Mouse (Mus musculus) stomach, embryonic 15.5 days (tissue): ENCODE data around the gene Syn3. TPM values are rescaled to one million over a fixed set of nuclear protein-coding genes. Genes with fewer than 3 reads are reported as not detected.
"Not testable (repeated sequence)": the region's sequence is repeated elsewhere in the genome, so short reads cannot be mapped to it uniquely, and the experiment has no call there.

ENCODE experiments used
- ATAC-seq: fragments of 200-750 bp; cut with Nextera tagmentation; 2 replicates; pipeline ENCODE4 v1.8.0; 2017; ENCODE audit warnings: low read depth, moderate number of reproducible peaks, moderate TSS enrichment; ENCODE audit not compliant: insufficient read depth, low FRiP score
- H3K27ac ChIP-seq: fragments of 300-500 bp; sonication (generic); 2 replicates; pipeline ENCODE4 v1.5.1; 2015; ENCODE audit warnings: mild to moderate bottlenecking, inconsistent platforms
- H3K27me3 ChIP-seq: fragments of 300-500 bp; sonication (generic); replicated peaks from 2 replicates; pipeline ENCODE4 v1.6.1; 2015; ENCODE audit warnings: inconsistent platforms
- H3K36me3 ChIP-seq: fragments of 300-500 bp; sonication (generic); 2 replicates; pipeline ENCODE4 v1.6.1; 2015; ENCODE audit warnings: inconsistent platforms
- H3K4me1 ChIP-seq: fragments of 300-500 bp; sonication (generic); 2 replicates; pipeline ENCODE4 v1.6.1; 2015; ENCODE audit warnings: inconsistent platforms
- H3K4me2 ChIP-seq: fragments of 300-500 bp; sonication (generic); 2 replicates; pipeline ENCODE4 v1.6.1; 2015; ENCODE audit warnings: mild to moderate bottlenecking, inconsistent platforms
- H3K4me3 ChIP-seq: fragments of 300-500 bp; sonication (generic); replicated peaks from 2 replicates; pipeline ENCODE4 v1.5.1; 2015; ENCODE audit warnings: inconsistent platforms
- H3K9ac ChIP-seq: fragments of 300-500 bp; sonication (generic); 2 replicates; pipeline ENCODE4 v1.6.1; 2015; ENCODE audit warnings: inconsistent platforms
- H3K9me3 ChIP-seq: fragments of 300-500 bp; sonication (generic); 2 replicates; pipeline ENCODE4 v1.6.1; 2016; ENCODE audit warnings: inconsistent platforms
- WGBS: fragments of 180-500 bp; shearing (Covaris S2); methylation state at CpG from one replicate; pipeline ENCODE4 v1.1.7; 2015; 5-methylcytosine and 5-hydroxymethylcytosine counted together
- polyA plus RNA-seq: library from polyadenylated mRNA; unstranded; fragments of >200 nt; fragmentation: Nextera tagmentation; extraction: Ambion mirVana; gene quantifications from 2 replicates; pipeline ENCODE4 v1.2.1, GENCODE M21; 2015

Syn3 gene
- 3.5 TPM in 2 replicates for polyA plus RNA-seq

- H3K4me3 ChIP-seq: peak within 1 kb of the TSS; percentile 56
- peak within 1 kb of the TSS; percentile 82 for H3K27ac ChIP-seq
- H3K27me3 ChIP-seq: no peaks in the 10 kb centered on the region
- peak; percentile 98 for ATAC-seq
- H3K9ac ChIP-seq: peak within 1 kb of the TSS; percentile 35; the same call in 1 of the 2 replicates
- no peaks in the 10 kb centered on the region for H3K9me3 ChIP-seq
- peaks cover 7% of the 10 kb centered on the region for H3K4me1 ChIP-seq
- no peaks in the 10 kb centered on the region for H3K36me3 ChIP-seq
- H3K4me2 ChIP-seq: peak within 1 kb of the TSS; percentile 88
- under 1% methylated on average over 21 of the region's 21 CpGs for WGBS
Measured at GRCm38 (mm10) chr10:86498673-86499391, at the start of gene Syn3. TSS of gene Syn3 (minus strand) at chr10:86498896.

- not testable (repeated sequence) for H3K27me3 ChIP-seq, H3K36me3 ChIP-seq, H3K4me3 ChIP-seq, H3K4me1 ChIP-seq, ATAC-seq, H3K9ac ChIP-seq, H3K27ac ChIP-seq, H3K4me2 ChIP-seq, H3K9me3 ChIP-seq
- WGBS: 87% methylated on average over 4 of the region's 5 CpGs
Measured at GRCm38 (mm10) chr10:86526357-86526874, 27.7 kb upstream of the Syn3 start.

GRCm38 (mm10) chr10:86513801-86514200, 15.1 kb upstream of the Syn3 start:
- Histone ChIP-seq H3K27me3 (no peaks in the 10 kb centered on the region), H3K4me3 (no peak overlapping the region), H3K4me1 (no peaks in the 10 kb centered on the region), H3K4me2 (no peak overlapping the region), H3K36me3 (no peaks in the 10 kb centered on the region), H3K9me3 (no peaks in the 10 kb centered on the region), H3K27ac (no peak overlapping the region), H3K9ac (no peak overlapping the region)
- 87% methylated on average over 4 of the region's 4 CpGs for WGBS
- ATAC-seq: no peak

GRCm38 (mm10) chr10:86510941-86511340, 12.2 kb upstream of the Syn3 start:
- Histone ChIP-seq H3K27ac (no peak overlapping the region), H3K36me3 (no peaks in the 10 kb centered on the region), H3K9me3 (no peaks in the 10 kb centered on the region), H3K27me3 (no peaks in the 10 kb centered on the region), H3K4me1 (no peaks in the 10 kb centered on the region), H3K4me3 (no peak overlapping the region), H3K4me2 (no peak overlapping the region), H3K9ac (no peak overlapping the region)
- no peak for ATAC-seq

- H3K4me1 ChIP-seq: peaks cover 7% of the 10 kb centered on the region
- H3K9ac ChIP-seq: no peak overlapping the region
- H3K27me3 ChIP-seq: no peaks in the 10 kb centered on the region
- no peak overlapping the region for H3K4me2 ChIP-seq
- no peak for ATAC-seq
- no peaks in the 10 kb centered on the region for H3K9me3 ChIP-seq
- H3K4me3 ChIP-seq: no peak overlapping the region
- no peak overlapping the region for H3K27ac ChIP-seq
- WGBS: 83% methylated on average over 2 of the region's 2 CpGs
- no peaks in the 10 kb centered on the region for H3K36me3 ChIP-seq
Measured at GRCm38 (mm10) chr10:86502063-86502462, 3.4 kb upstream of the Syn3 start.

GRCm38 (mm10) chr10:86498051-86498672, 534 bp downstream of the Syn3 start:
- Histone ChIP-seq H3K27me3 (no peaks in the 10 kb centered on the region), H3K9me3 (no peaks in the 10 kb centered on the region), H3K4me2 (peak overlapping the region; percentile 88), H3K36me3 (no peaks in the 10 kb centered on the region), H3K4me1 (peaks cover 7% of the 10 kb centered on the region), H3K4me3 (peak overlapping the region; percentile 56), H3K9ac (peak overlapping the region; percentile 35; the same call in 1 of the 2 replicates), H3K27ac (peak overlapping the region; percentile 82)
- ATAC-seq: peak; percentile 70
- 2% methylated on average over 12 of the region's 12 CpGs for WGBS

- H3K9ac ChIP-seq: no peak overlapping the region
- peaks cover 7% of the 10 kb centered on the region for H3K4me1 ChIP-seq
- H3K27ac ChIP-seq: no peak overlapping the region
- no peaks in the 10 kb centered on the region for H3K27me3 ChIP-seq
- 84% methylated on average over 2 of the region's 2 CpGs for WGBS
- no peaks in the 10 kb centered on the region for H3K9me3 ChIP-seq
- no peak overlapping the region for H3K4me2 ChIP-seq
- H3K36me3 ChIP-seq: no peaks in the 10 kb centered on the region
- ATAC-seq: no peak
- H3K4me3 ChIP-seq: no peak overlapping the region
Measured at GRCm38 (mm10) chr10:86495851-86496250, 2.8 kb downstream of the Syn3 start.

- H3K4me3 ChIP-seq: no peak overlapping the region
- no peak for ATAC-seq
- no peak overlapping the region for H3K4me2 ChIP-seq
- peaks cover 7% of the 10 kb centered on the region for H3K4me1 ChIP-seq
- H3K27me3 ChIP-seq: no peaks in the 10 kb centered on the region
- no peak overlapping the region for H3K9ac ChIP-seq
- WGBS: 78% methylated on average over 5 of the region's 5 CpGs
- no peaks in the 10 kb centered on the region for H3K9me3 ChIP-seq
- H3K27ac ChIP-seq: no peak overlapping the region
- no peaks in the 10 kb centered on the region for H3K36me3 ChIP-seq
Measured at GRCm38 (mm10) chr10:86493140-86493539, 5.6 kb downstream of the Syn3 start.

- Histone ChIP-seq H3K36me3 (no peaks in the 10 kb centered on the region), H3K27ac (no peak overlapping the region), H3K9ac (no peak overlapping the region), H3K27me3 (no peaks in the 10 kb centered on the region), H3K9me3 (no peaks in the 10 kb centered on the region), H3K4me3 (no peak overlapping the region), H3K4me1 (peaks cover under 1% of the 10 kb centered on the region; the same call in 1 of the 2 replicates), H3K4me2 (no peak overlapping the region)
- 46% methylated on average over 2 of the region's 2 CpGs for WGBS
- ATAC-seq: no peak
Measured at GRCm38 (mm10) chr10:86492089-86492907, 6.4 kb downstream of the Syn3 start.

GRCm38 (mm10) chr10:86491316-86492088, 7.2 kb downstream of the Syn3 start:
- 0 out of 2 replicates have a peak overlapping the region, but pooled peaks have one; percentile 2 for H3K4me2 ChIP-seq
- H3K9ac ChIP-seq: no peak overlapping the region
- H3K36me3 ChIP-seq: no peaks in the 10 kb centered on the region
- whole genome bisulfite sequencing: 40% methylated on average over 3 of the region's 3 CpGs
- H3K4me3 ChIP-seq: no peak overlapping the region
- H3K4me1 ChIP-seq: no peaks in the 10 kb centered on the region
- peak; percentile 31; the same call in 1 of the 2 replicates for ATAC-seq
- no peak overlapping the region for H3K27ac ChIP-seq
- no peaks in the 10 kb centered on the region for H3K9me3 ChIP-seq
- no peaks in the 10 kb centered on the region for H3K27me3 ChIP-seq

- Histone ChIP-seq H3K4me3 (no peak overlapping the region), H3K9me3 (no peaks in the 10 kb centered on the region), H3K4me1 (no peaks in the 10 kb centered on the region), H3K27ac (no peak overlapping the region), H3K9ac (no peak overlapping the region), H3K36me3 (no peaks in the 10 kb centered on the region), H3K4me2 (no peak overlapping the region), H3K27me3 (no peaks in the 10 kb centered on the region)
- WGBS: 69% methylated on average over 5 of the region's 5 CpGs
- ATAC-seq: no peak
Measured at GRCm38 (mm10) chr10:86488544-86488943, 10.2 kb downstream of the Syn3 start.
